Mouse (Mus musculus) lung, postnatal 14 days (tissue): ENCODE data around the gene Nbr1.

Source experiments
- DNase-seq: peaks from one replicate; pipeline ENCODE4 v3.0.0; 2021

Gene Nbr1

GRCm38 (mm10) chr11:101551751-101552475 is at the start of gene Nbr1, which contains the start of gene Brca1:
Gene Nbr1, plus strand, starts transcription at chr11:101552149.
Gene Brca1, minus strand, starts transcription at chr11:101551955.
- peak; percentile 95 for DNase-seq

- no peak for DNase-seq
Measured at GRCm38 (mm10) chr11:101506269-101506780, 45.6 kb upstream of the Nbr1 start.

GRCm38 (mm10) chr11:101507090-101507489 is 44.9 kb upstream of the Nbr1 start:
- DNase-seq: no peak

GRCm38 (mm10) chr11:101518937-101519336 is 33.0 kb upstream of the Nbr1 start:
- DNase-seq: no peak

- DNase-seq: no peak
Measured at GRCm38 (mm10) chr11:101519364-101519763, 32.6 kb upstream of the Nbr1 start.

GRCm38 (mm10) chr11:101524446-101524845 is 27.5 kb upstream of the Nbr1 start:
- DNase-seq: no peak

- no peak for DNase-seq
Measured at GRCm38 (mm10) chr11:101525056-101525455, 26.9 kb upstream of the Nbr1 start.

- no peak for DNase-seq
Measured at GRCm38 (mm10) chr11:101525936-101526595, 25.9 kb upstream of the Nbr1 start.

- no peak for DNase-seq
Measured at GRCm38 (mm10) chr11:101526686-101527085, 25.3 kb upstream of the Nbr1 start.

GRCm38 (mm10) chr11:101543533-101543932 is 8.4 kb upstream of the Nbr1 start:
- DNase-seq: no peak

- DNase-seq: no peak
Measured at GRCm38 (mm10) chr11:101544132-101544531, 7.8 kb upstream of the Nbr1 start.

- DNase-seq: no peak
Measured at GRCm38 (mm10) chr11:101548526-101548925, 3.4 kb upstream of the Nbr1 start.

- DNase-seq: peak; percentile 94
Measured at GRCm38 (mm10) chr11:101552476-101553300, 739 bp downstream of the Nbr1 start.

GRCm38 (mm10) chr11:101553354-101553930 is 1.5 kb downstream of the Nbr1 start:
- no peak for DNase-seq

- DNase-seq: no peak
Measured at GRCm38 (mm10) chr11:101556541-101556940, 4.6 kb downstream of the Nbr1 start.

GRCm38 (mm10) chr11:101556954-101557353 is 5.0 kb downstream of the Nbr1 start:
- DNase-seq: no peak

GRCm38 (mm10) chr11:101562391-101562790 is 10.4 kb downstream of the Nbr1 start:
- peak; percentile 56 for DNase-seq

GRCm38 (mm10) chr11:101568421-101568820 is 16.5 kb downstream of the Nbr1 start:
- no peak for DNase-seq

- DNase-seq: no peak
Measured at GRCm38 (mm10) chr11:101576116-101576515, 24.2 kb downstream of the Nbr1 start.

- DNase-seq: no peak
Measured at GRCm38 (mm10) chr11:101581081-101581764, 29.3 kb downstream of the Nbr1 start.

- DNase-seq: peak; percentile 76
Measured at GRCm38 (mm10) chr11:101582054-101583035, 30.4 kb downstream of the Nbr1 start, which contains the start of gene Tmem106a. Gene Tmem106a, plus strand, starts transcription at chr11:101582242.
